Mouse (Mus musculus) G1E (cell line): Measurements from ENCODE around the gene Col26a1. TPM values are rescaled to one million over a fixed set of nuclear protein-coding genes. Genes with fewer than 3 reads are reported as not detected.

Experiments used
- ATAC-seq: 2 replicates; pipeline ENCODE4 v1.8.0; 2016; ENCODE audit warnings: mild to moderate bottlenecking; ENCODE audit not compliant: insufficient number of reproducible peaks, poor library complexity, low FRiP score, severe bottlenecking; ENCODE audit errors: extremely low read depth
- DNase-seq: peaks from one replicate; pipeline ENCODE4 v3.0.0; 2012; ENCODE audit warnings: low spot score
- H3K27me3 ChIP-seq: 2 replicates; pipeline ENCODE4 v1.6.1; 2012; ENCODE audit warnings: mild to moderate bottlenecking, low read length, inconsistent platforms; ENCODE audit not compliant: insufficient read depth
- H3K36me3 ChIP-seq: replicated peaks from 2 replicates; pipeline ENCODE3; 2012; ENCODE audit warnings: mild to moderate bottlenecking, inconsistent platforms
- H3K4me1 ChIP-seq: 2 replicates; pipeline ENCODE4 v1.6.1; 2012; ENCODE audit warnings: low read depth, low read length, inconsistent platforms, mixed read lengths; ENCODE audit not compliant: insufficient read depth
- H3K4me3 ChIP-seq: 2 replicates; pipeline ENCODE4 v1.5.1; 2012; ENCODE audit warnings: low read depth, mild to moderate bottlenecking, inconsistent platforms, low read length, moderate library complexity, mixed read lengths
- H3K9me3 ChIP-seq: replicated peaks from 2 replicates; pipeline ENCODE4 v1.6.1; 2012; ENCODE audit warnings: inconsistent platforms
- CTCF ChIP-seq: IDR thresholded peaks from 2 replicates; pipeline ENCODE4 v1.5.1; 2012; ENCODE audit warnings: low read depth, low read length, inconsistent platforms, mixed read lengths
- GATA1 ChIP-seq: IDR thresholded peaks from 2 replicates; pipeline ENCODE4 v1.6.1; 2012; ENCODE audit warnings: borderline replicate concordance, low read length, inconsistent platforms, mixed read lengths
- GATA2 ChIP-seq: IDR thresholded peaks from 2 replicates; pipeline ENCODE4 v1.6.1; 2012; ENCODE audit warnings: low read depth, low read length, inconsistent platforms, borderline replicate concordance
- POLR2AphosphoS5 ChIP-seq: IDR thresholded peaks from 2 replicates; pipeline ENCODE4 v1.6.1; 2012; ENCODE audit warnings: low read depth, low read length, inconsistent platforms; ENCODE audit not compliant: insufficient replicate concordance
- TAL1 ChIP-seq: conservative IDR thresholded peaks from 2 replicates; pipeline ENCODE4 v1.6.1; 2012; ENCODE audit warnings: low read depth, low read length, inconsistent platforms, mixed read lengths
- polyA plus RNA-seq: library from polyadenylated mRNA; stranded (reverse); fragments of >175 nt; gene quantifications from 2 replicates; pipeline ENCODE4 v1.2.3, GENCODE M21; 2012
- total RNA-seq, 2 experiments: library from RNA; stranded (forward) in 1 of 2; stranded (reverse) in 1 of 2; fragments of 200-1000 nt in 1 of 2; fragments of >200 nt in 1 of 2; fragmentation: Nextera tagmentation in 1 of 2; gene quantifications; 2 replicates each; pipeline ENCODE4 v1.2.3; 2014 to 2017

Col26a1 gene
- total and polyA plus RNA-seq, 3 experiments: 0.38 TPM; not detected in 2

DNA sequence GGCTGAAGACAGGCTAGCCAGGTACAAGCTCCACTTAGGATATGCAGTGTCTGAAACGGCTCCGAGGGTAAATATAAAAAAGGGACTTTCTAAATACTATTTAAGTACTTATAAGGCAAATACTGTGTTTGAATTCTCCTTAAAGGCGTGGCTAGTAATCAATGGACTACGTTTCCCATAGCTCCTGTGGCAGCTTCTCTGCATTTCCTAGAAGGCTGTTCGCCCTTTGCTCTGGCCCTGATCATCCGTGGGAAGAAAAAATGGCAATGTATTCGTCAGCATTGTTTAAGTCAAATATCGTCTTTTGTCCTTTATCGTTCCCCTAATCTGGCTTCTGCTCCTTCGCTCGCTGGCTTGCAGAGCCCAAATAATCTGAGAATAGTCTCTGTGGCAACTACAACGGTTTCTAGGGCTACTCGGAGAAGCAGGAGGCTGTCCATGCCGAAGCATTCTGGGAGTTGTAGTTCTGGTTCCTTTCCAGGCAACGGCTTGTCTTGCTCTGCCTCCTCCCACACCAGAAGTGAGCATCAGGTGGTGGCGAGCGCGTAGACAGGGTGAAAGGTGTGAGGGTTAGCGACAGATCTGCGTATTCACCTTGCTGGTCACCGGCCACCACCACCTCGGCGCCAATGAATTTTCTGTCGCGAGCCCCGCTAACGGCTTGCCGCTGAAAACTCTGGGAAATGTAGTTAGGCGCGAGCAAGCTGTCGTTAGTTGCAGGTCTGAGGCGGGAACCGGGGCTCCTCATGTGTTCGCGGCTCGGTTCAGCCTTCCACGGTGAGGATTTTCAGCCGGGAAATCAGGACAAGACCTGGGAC is 35.9 kb upstream of the Col26a1 start:
- peak; percentile 79 for ATAC-seq

DNA sequence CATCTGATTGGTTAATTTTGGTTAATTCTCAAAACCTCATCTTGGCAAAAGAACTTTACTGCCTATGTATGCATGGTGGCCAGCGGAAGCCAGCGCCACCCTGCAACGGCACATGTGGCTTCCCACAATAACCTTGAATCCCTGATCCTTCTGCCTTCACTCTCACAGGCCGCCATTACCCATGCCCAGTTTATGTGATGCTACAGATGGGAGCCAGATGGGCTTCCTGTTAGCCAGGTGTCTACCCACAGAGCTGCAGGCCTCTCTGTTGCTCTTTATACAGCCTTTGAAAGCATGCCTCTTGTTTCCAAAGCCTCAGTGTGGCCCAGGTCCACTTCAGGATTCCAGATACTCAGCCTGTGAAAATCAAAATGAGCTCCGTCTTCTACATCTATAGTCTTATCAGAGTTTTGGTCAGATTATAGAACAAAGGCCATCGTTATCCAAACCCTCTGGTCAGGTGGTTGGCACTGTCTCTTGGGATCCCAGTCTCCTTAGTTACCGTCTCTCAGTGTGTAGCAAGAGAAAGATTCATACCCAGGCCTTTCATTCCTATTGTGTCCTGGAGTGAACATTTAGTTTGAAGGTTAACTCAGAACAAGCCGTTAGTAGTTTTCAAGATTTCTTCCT is 34.7 kb upstream of the Col26a1 start:
- peaks cover 3% of the 10 kb centered on the region for H3K9me3 ChIP-seq
- H3K4me3 ChIP-seq: no peak overlapping the region
- DNase-seq: no peak
- no peaks in the 10 kb centered on the region for H3K27me3 ChIP-seq
- no peak for ATAC-seq
- peaks cover 17% of the 10 kb centered on the region for H3K4me1 ChIP-seq
- TF ChIP-seq GATA1: no peak
- no peak for TF ChIP-seq POLR2AphosphoS5
- no peak for TF ChIP-seq TAL1
- TF ChIP-seq CTCF: no peak
- no peak for TF ChIP-seq GATA2
- peaks cover 53% of the 10 kb centered on the region for H3K36me3 ChIP-seq

More for the DNA sequence above, 35.9 kb upstream of the Col26a1 start:
- DNase-seq: peak; percentile 73
- Histone ChIP-seq H3K4me3 (peak overlapping the region; percentile 79), H3K36me3 (peaks cover 52% of the 10 kb centered on the region), H3K4me1 (peaks cover 24% of the 10 kb centered on the region), H3K27me3 (no peaks in the 10 kb centered on the region), H3K9me3 (peaks cover 3% of the 10 kb centered on the region)
- TF ChIP-seq POLR2AphosphoS5 (no peak), TAL1 (no peak), GATA2 (no peak), CTCF (no peak), GATA1 (no peak)

DNA sequence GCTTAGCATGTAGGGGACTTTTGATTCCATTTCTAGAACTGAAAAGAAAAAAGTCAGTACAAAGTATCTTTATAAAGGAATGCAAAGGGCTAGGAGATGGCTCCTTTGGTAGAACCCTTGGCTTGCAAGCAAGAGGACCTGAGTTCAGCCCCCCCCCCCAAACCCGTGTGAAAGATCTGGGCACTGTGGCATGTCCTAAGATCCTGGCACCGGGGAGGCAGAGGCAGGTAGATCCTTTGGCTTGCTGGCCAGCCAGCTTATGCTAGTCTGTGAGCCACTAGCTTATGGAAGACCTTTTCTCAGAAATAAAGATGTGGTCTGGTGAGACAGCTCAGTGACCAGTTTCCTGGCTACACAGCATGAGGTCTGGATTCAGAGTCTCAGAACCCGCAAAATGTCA is 31.2 kb upstream of the Col26a1 start:
- no peak overlapping the region for H3K4me3 ChIP-seq
- TF ChIP-seq TAL1 (no peak), CTCF (no peak), POLR2AphosphoS5 (no peak), GATA1 (no peak), GATA2 (no peak)
- DNase-seq (no peak), ATAC-seq (no peak)
- peaks cover 10% of the 10 kb centered on the region for H3K4me1 ChIP-seq
- H3K27me3 ChIP-seq: no peaks in the 10 kb centered on the region
- peaks cover 3% of the 10 kb centered on the region for H3K9me3 ChIP-seq
- peaks cover 61% of the 10 kb centered on the region for H3K36me3 ChIP-seq

DNA sequence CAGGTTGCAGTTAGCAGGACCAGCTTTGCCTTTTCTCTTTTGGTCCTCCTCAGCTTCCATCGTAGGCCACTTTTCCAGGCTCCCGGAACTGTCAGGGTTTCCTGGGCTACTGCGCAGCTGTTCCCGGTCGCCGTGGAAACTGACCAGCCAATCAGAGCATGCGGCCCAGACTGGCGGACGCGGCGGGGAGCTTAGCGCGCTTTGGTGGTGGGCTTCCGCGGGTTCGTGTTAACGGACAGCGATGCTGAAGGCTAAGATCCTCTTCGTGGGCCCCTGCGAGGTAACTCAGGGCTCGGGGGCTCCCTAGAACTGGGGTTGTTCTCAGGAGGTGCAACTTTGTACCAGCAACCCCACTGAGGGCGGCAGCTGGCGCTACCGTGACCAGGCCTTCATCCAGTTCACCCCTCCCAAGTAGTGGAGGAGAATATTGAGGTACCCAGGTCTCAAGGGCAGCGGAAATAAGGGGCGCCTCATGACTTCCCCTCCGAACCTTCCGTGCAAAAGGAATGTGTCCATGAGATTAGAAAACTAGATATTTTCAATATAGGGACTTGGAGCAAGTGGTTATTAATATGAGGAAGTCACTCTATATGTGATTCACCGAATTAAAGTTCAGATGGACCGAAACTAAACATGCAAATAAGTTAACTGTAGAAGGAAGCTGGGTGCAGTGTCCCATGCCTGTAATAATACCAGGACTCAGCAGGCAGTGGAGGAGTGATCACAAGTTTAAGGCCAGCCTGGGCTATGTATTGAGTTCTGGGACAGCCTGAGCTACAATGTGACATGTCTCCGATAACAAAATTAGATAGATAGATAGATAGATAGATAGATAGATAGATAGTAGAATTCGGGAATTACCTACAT is 25.2 kb upstream of the Col26a1 start, which contains the start of gene Ift22:
Gene Ift22, plus strand, starts transcription at position 160 of the 867 bp plus-strand sequence.
- Histone ChIP-seq H3K27me3 (no peaks in the 10 kb centered on the region), H3K9me3 (no peaks in the 10 kb centered on the region), H3K36me3 (peaks cover 35% of the 10 kb centered on the region), H3K4me3 (peak within 1 kb of the TSS; percentile 83), H3K4me1 (peaks cover 27% of the 10 kb centered on the region)
- TF ChIP-seq CTCF: no peak
- no peak for TF ChIP-seq GATA2
- TF ChIP-seq POLR2AphosphoS5: no peak
- no peak for TF ChIP-seq TAL1
- no peak for TF ChIP-seq GATA1
- DNase-seq (peak; percentile 92), ATAC-seq (peak; percentile 82)

DNA sequence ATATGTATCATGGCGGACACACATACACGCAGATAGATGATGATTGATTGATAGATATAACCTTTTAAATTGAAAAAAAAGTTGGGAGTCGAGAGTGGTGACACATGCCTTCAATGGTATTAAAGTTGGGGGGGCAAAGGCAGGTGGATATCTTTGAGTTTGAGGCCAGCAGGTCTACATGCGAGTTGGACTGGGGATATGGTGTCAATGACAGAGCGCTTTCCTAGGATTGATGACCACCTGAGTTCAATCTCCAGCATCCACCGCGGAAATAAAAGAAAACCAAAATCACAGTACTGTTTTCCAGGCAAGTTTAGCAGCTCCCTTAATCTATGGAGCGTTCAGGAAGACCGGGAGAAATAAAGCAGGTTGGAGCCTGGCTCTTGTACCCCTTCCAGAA is 24.6 kb upstream of the Col26a1 start:
- Histone ChIP-seq H3K9me3 (no peaks in the 10 kb centered on the region), H3K36me3 (peaks cover 28% of the 10 kb centered on the region), H3K4me1 (peaks cover 27% of the 10 kb centered on the region), H3K27me3 (peaks cover 2% of the 10 kb centered on the region; the same call in 1 of the 2 replicates), H3K4me3 (peak overlapping the region; percentile 83)
- TF ChIP-seq GATA1: no peak
- no peak for TF ChIP-seq GATA2
- TF ChIP-seq POLR2AphosphoS5: no peak
- TF ChIP-seq CTCF: no peak
- no peak for TF ChIP-seq TAL1
- ATAC-seq: no peak
- DNase-seq: no peak

DNA sequence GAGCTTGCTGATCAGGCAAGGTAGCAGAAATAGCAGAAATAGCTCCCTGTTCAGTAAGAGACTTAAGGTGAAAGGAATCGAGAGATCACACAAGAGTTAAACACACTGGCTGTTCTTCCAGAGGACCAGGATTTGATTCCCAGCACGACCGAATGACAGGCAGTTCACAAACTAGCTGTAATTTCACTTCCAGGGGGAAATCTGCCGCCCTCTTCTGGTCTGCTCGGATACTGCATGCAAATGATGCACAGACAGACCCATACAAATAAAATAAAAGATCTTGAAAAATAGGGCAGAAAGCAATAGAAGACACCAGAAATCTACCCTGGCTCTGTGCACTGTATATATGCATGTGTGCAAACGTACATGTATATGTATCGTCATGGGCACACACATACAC is 22.6 kb upstream of the Col26a1 start:
- DNase-seq (no peak), ATAC-seq (no peak)
- Histone ChIP-seq H3K9me3 (no peaks in the 10 kb centered on the region), H3K36me3 (peaks cover 9% of the 10 kb centered on the region), H3K27me3 (peaks cover 2% of the 10 kb centered on the region; the same call in 1 of the 2 replicates), H3K4me3 (no peak overlapping the region), H3K4me1 (peaks cover 27% of the 10 kb centered on the region)
- TF ChIP-seq POLR2AphosphoS5 (no peak), CTCF (peak; percentile 61), TAL1 (no peak)
